Mouse (Mus musculus) liver, adult (tissue): ENCODE measurements around the gene Wdr62.

Source experiments
- GATA4 ChIP-seq: IDR thresholded peaks from 2 replicates; pipeline ENCODE4 v1.6.1; 2014; ENCODE audit warnings: mild to moderate bottlenecking, low read length; ENCODE audit not compliant: insufficient replicate concordance

The Wdr62 gene

GRCm38 (mm10) chr7:30279951-30280669 lies at the start of gene Wdr62, which contains the start of gene Thap8:
TSS of gene Wdr62 (minus strand) at chr7:30280419.
TSS of gene Thap8 (plus strand) at chr7:30280094.
- no peak for TF ChIP-seq GATA4

- no peak for TF ChIP-seq GATA4
Observed at GRCm38 (mm10) chr7:30328379-30328778, 48.2 kb upstream of the Wdr62 start.

GRCm38 (mm10) chr7:30327140-30327539 lies 46.9 kb upstream of the Wdr62 start:
- no peak for TF ChIP-seq GATA4

GRCm38 (mm10) chr7:30326427-30326826 lies 46.2 kb upstream of the Wdr62 start:
- no peak for TF ChIP-seq GATA4

- TF ChIP-seq GATA4 = no peak
Observed at GRCm38 (mm10) chr7:30325364-30325763, 45.1 kb upstream of the Wdr62 start.

- no peak for TF ChIP-seq GATA4
Observed at GRCm38 (mm10) chr7:30324300-30324944, 44.2 kb upstream of the Wdr62 start.

GRCm38 (mm10) chr7:30323795-30324194 lies 43.6 kb upstream of the Wdr62 start, which contains the start of gene Sdhaf1:
TSS of gene Sdhaf1 (minus strand) at chr7:30323895.
- TF ChIP-seq GATA4 = no peak

- TF ChIP-seq GATA4 = no peak
Observed at GRCm38 (mm10) chr7:30322865-30323264, 42.6 kb upstream of the Wdr62 start.

- 0 out of 2 replicates have a peak, but pooled peaks have one; percentile 4 for TF ChIP-seq GATA4
Observed at GRCm38 (mm10) chr7:30322285-30322667, 42.1 kb upstream of the Wdr62 start.

GRCm38 (mm10) chr7:30321539-30322284 lies 41.5 kb upstream of the Wdr62 start, which contains the start of gene E130208F15Rik:
TSS of gene E130208F15Rik (plus strand) at chr7:30321740.
- TF ChIP-seq GATA4 = no peak; the same call in 1 of the 2 replicates

GRCm38 (mm10) chr7:30320946-30321345 lies 40.7 kb upstream of the Wdr62 start:
- TF ChIP-seq GATA4 = no peak

- no peak for TF ChIP-seq GATA4
Observed at GRCm38 (mm10) chr7:30318142-30318541, 37.9 kb upstream of the Wdr62 start.

- no peak for TF ChIP-seq GATA4
Observed at GRCm38 (mm10) chr7:30315559-30316529, 35.6 kb upstream of the Wdr62 start.

- no peak for TF ChIP-seq GATA4
Observed at GRCm38 (mm10) chr7:30314721-30315155, 34.5 kb upstream of the Wdr62 start, which contains the start of gene Syne4. TSS of gene Syne4 (plus strand) at chr7:30314807.
